Mouse (Mus musculus) urinary bladder, postnatal 0 days (tissue): ENCODE data around the gene Zmynd19. TPM values are rescaled to one million over a fixed set of nuclear protein-coding genes. Genes with fewer than 3 reads are reported as not detected.

Experiments used
- microRNA-seq: library from miRNA; unstranded; fragments of <30 nt; microRNA quantifications from one replicate; pipeline ENCODE4, GENCODE M21; 2016
- polyA plus RNA-seq: library from polyadenylated mRNA; unstranded; fragments of >200 nt; fragmentation: Nextera tagmentation; extraction: Ambion mirVana; gene quantifications from 2 replicates; pipeline ENCODE4 v1.2.1, GENCODE M21; 2015

The Zmynd19 gene
- polyA plus RNA-seq = 8.5 and 9.3 TPM in 2 replicates

GRCm38 (mm10) chr2:24949421-24950188, at the start of gene Zmynd19:
Zmynd19 (plus strand) TSS chr2:24949792.

GRCm38 (mm10) chr2:24918930-24919838, 30.4 kb upstream of the Zmynd19 start, which contains the start of gene Ehmt1:
Ehmt1 (minus strand) TSS chr2:24919614.

GRCm38 (mm10) chr2:24935057-24935796, 14.4 kb upstream of the Zmynd19 start, which contains the start of gene Arrdc1:
Arrdc1 (minus strand) TSS chr2:24935252.

GRCm38 (mm10) chr2:24962304-24963000, 12.9 kb downstream of the Zmynd19 start, which contains the start of gene Dph7:
Dph7 (plus strand) TSS chr2:24962400.

GRCm38 (mm10) chr2:24974906-24975703, 25.5 kb downstream of the Zmynd19 start, which contains the start of gene Mrpl41:
Mrpl41 (minus strand) TSS chr2:24975098.

GRCm38 (mm10) chr2:24975704-24976297, 26.2 kb downstream of the Zmynd19 start, which contains the start of gene Pnpla7:
Pnpla7 (plus strand) TSS chr2:24976033.

Small RNA genes lying within 50 kb of the gene (microRNA-seq; reads per million reads assigned to microRNA genes)
- not detected for gene Gm22875

Other genes with a start within 250 kb of the Zmynd19 start
- 0.08 and 0.34 TPM in 2 replicates for gene Cacna1b, start 186.6 kb upstream of the Zmynd19 start, polyA plus RNA-seq
- gene Ehmt1, start 30.2 kb upstream of the Zmynd19 start, polyA plus RNA-seq = 29.0 and 29.3 TPM in 2 replicates
- 45.2 and 48.1 TPM in 2 replicates for gene Arrdc1, start 14.5 kb upstream of the Zmynd19 start, polyA plus RNA-seq
- 10.5 and 12.4 TPM in 2 replicates for gene Dph7, start 12.6 kb downstream of the Zmynd19 start, polyA plus RNA-seq
- gene Mrpl41, start 25.3 kb downstream of the Zmynd19 start, polyA plus RNA-seq = 108 and 113 TPM in 2 replicates
- 3.8 and 5.7 TPM in 2 replicates for gene Pnpla7, start 26.2 kb downstream of the Zmynd19 start, polyA plus RNA-seq
- 35.9 and 40.2 TPM in 2 replicates for gene Nsmf, start 104.6 kb downstream of the Zmynd19 start, polyA plus RNA-seq
- gene Entpd8, start 130.5 kb downstream of the Zmynd19 start, polyA plus RNA-seq = not detected in 2 replicates
- 0.23 and 0.29 TPM in 2 replicates for gene Noxa1, start 145.4 kb downstream of the Zmynd19 start, polyA plus RNA-seq
- 11.0 and 13.9 TPM in 2 replicates for gene Nrarp, start 231.0 kb downstream of the Zmynd19 start, polyA plus RNA-seq
- 11.9 and 14.0 TPM in 2 replicates for gene Tor4a, start 247.1 kb downstream of the Zmynd19 start, polyA plus RNA-seq